Mouse (Mus musculus) heart, embryonic 16.5 days (tissue): ENCODE results near the gene Fam71d. TPM values are rescaled to one million over a fixed set of nuclear protein-coding genes. Genes with fewer than 3 reads are reported as not detected.

Source experiments
- ATAC-seq: fragments of 200-750 bp; cut with Nextera tagmentation; replicated peaks from 2 replicates; pipeline ENCODE4 v1.8.0; 2017; ENCODE audit warnings: moderate number of reproducible peaks; ENCODE audit not compliant: insufficient read depth, low FRiP score; ENCODE audit errors: extremely low read depth
- H3K27ac ChIP-seq: fragments of 300-500 bp; sonication (generic); 2 replicates; pipeline ENCODE4 v1.5.1; 2014; ENCODE audit warnings: mild to moderate bottlenecking, low read length, control low read depth, moderate library complexity
- H3K27me3 ChIP-seq: fragments of 300-500 bp; sonication (generic); 2 replicates; pipeline ENCODE4 v1.6.1; 2014; ENCODE audit warnings: low read length, mixed read lengths; ENCODE audit not compliant: control insufficient read depth, insufficient read depth
- H3K36me3 ChIP-seq: fragments of 300-500 bp; sonication (generic); 2 replicates; pipeline ENCODE4 v1.6.1; 2014; ENCODE audit not compliant: control insufficient read depth, insufficient read depth
- H3K4me1 ChIP-seq: fragments of 300-500 bp; sonication (generic); 2 replicates; pipeline ENCODE4 v1.6.1; 2014; ENCODE audit warnings: low read length, mixed read lengths; ENCODE audit not compliant: control insufficient read depth, insufficient read depth
- H3K4me2 ChIP-seq: fragments of 300-500 bp; sonication (generic); 2 replicates; pipeline ENCODE4 v1.6.1; 2014; ENCODE audit warnings: low read depth, mild to moderate bottlenecking, control low read depth, low read length
- H3K4me3 ChIP-seq: fragments of 300-500 bp; sonication (generic); 2 replicates; pipeline ENCODE4 v1.5.1; 2014; ENCODE audit warnings: mild to moderate bottlenecking, control low read depth, low read length
- H3K9ac ChIP-seq: fragments of 300-500 bp; sonication (generic); 2 replicates; pipeline ENCODE4 v1.6.1; 2014; ENCODE audit warnings: low read length, control low read depth
- H3K9me3 ChIP-seq: fragments of 300-500 bp; sonication (generic); replicated peaks from 2 replicates; pipeline ENCODE4 v1.6.1; 2016; ENCODE audit warnings: low read length; ENCODE audit not compliant: control insufficient read depth
- WGBS: fragments of 180-500 bp; shearing (Covaris S2); extraction: QIAGEN DNeasy Blood & Tissue Kit; methylation state at CpG from one replicate; pipeline ENCODE4 v1.1.7; 2014; 5-methylcytosine and 5-hydroxymethylcytosine counted together
- polyA plus RNA-seq: library from polyadenylated mRNA; unstranded; fragments of >200 nt; fragmentation: Nextera tagmentation; extraction: Ambion mirVana; gene quantifications from 2 replicates; pipeline ENCODE4 v1.2.1, GENCODE M21; 2015

Fam71d gene
- polyA plus RNA-seq, 1 experiment from 2014 or later, result not detected

DNA sequence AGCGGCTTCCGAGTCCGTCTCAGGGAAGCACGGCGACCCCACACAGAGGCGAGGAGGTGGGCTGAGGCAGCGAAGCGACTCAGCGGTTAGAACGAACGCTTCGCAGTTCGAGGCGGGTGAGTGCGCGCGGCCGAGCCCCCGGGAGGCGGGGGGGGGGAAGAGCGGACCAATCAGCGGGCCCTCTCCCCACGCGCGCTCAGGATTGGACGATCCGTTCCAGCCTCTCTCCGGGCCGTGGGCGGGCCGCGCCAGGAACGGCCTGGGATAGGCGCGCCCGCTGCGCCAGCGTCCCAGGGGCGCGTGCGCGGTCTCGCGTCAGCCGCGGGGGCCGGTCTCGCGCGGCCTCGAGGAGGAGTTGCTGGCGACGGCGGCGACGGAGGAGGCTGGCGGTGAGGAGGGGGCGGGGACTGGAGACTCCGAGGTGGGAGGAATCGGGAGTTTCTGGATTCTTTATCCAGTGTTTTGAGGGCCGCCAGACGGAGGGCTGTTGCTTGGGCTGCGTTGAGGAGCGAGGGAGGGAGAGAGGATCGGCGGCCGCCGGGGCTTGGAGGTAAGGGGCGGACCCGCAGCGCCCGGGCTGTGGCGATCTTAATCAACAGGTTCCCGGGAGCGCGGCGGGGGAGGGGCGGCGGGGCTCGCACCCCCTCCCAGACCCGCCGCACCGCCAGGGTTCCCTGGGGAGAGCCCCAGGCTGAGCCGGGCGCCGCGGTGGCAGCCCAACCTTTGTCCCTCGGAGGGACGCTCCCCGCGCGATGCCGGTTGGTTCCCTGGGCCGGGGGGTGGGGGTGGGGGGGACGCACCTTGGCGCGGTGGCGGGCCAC lies 57.4 kb downstream of the Fam71d start, which contains the start of gene Mpp5:
TSS of gene Mpp5 (plus strand) at position 351 of the 821 bp plus-strand sequence.
- peak within 1 kb of the TSS; percentile 89 for H3K9ac ChIP-seq
- ATAC-seq, result peak; percentile 100
- H3K9me3 ChIP-seq, result no peaks in the 10 kb centered on the region
- peak within 1 kb of the TSS; percentile 97 for H3K27ac ChIP-seq
- under 1% methylated on average over 89 of the region's 98 CpGs for WGBS
- H3K4me1 ChIP-seq, result peaks cover 3% of the 10 kb centered on the region; the same call in 1 of the 2 replicates
- no peaks in the 10 kb centered on the region for H3K27me3 ChIP-seq
- H3K4me3 ChIP-seq, result peak within 1 kb of the TSS; percentile 88
- H3K36me3 ChIP-seq, result no peaks in the 10 kb centered on the region
- peak within 1 kb of the TSS; percentile 99 for H3K4me2 ChIP-seq

GRCm38 (mm10) chr12:78749378-78749801 lies 58.1 kb downstream of the Fam71d start:
- H3K27ac ChIP-seq, result peak overlapping the region; percentile 97
- H3K9me3 ChIP-seq, result no peaks in the 10 kb centered on the region
- ATAC-seq, result peak; percentile 21
- peak overlapping the region; percentile 88 for H3K4me3 ChIP-seq
- no peaks in the 10 kb centered on the region for H3K27me3 ChIP-seq
- H3K36me3 ChIP-seq, result no peaks in the 10 kb centered on the region
- H3K9ac ChIP-seq, result peak overlapping the region; percentile 89
- under 1% methylated on average over 25 of the region's 25 CpGs for WGBS
- H3K4me1 ChIP-seq, result peaks cover 3% of the 10 kb centered on the region; the same call in 1 of the 2 replicates
- H3K4me2 ChIP-seq, result peak overlapping the region; percentile 68

- Histone ChIP-seq H3K4me1 (no peaks in the 10 kb centered on the region), H3K27me3 (no peaks in the 10 kb centered on the region), H3K27ac (no peak overlapping the region), H3K36me3 (no peaks in the 10 kb centered on the region), H3K9ac (no peak overlapping the region), H3K4me2 (no peak overlapping the region), H3K9me3 (no peaks in the 10 kb centered on the region), H3K4me3 (no peak overlapping the region)
- no peak for ATAC-seq
Observed at GRCm38 (mm10) chr12:78761979-78762378, 70.6 kb downstream of the Fam71d start.

GRCm38 (mm10) chr12:78769031-78769713 lies 77.8 kb downstream of the Fam71d start:
- Histone ChIP-seq H3K27me3 (no peaks in the 10 kb centered on the region), H3K9me3 (no peaks in the 10 kb centered on the region), H3K4me3 (no peak overlapping the region), H3K4me2 (no peak overlapping the region), H3K9ac (no peak overlapping the region), H3K27ac (peak overlapping the region; percentile 1), H3K4me1 (peaks cover 10% of the 10 kb centered on the region), H3K36me3 (peaks cover 3% of the 10 kb centered on the region; the same call in 1 of the 2 replicates)
- WGBS, result 43% methylated on average over 6 of the region's 6 CpGs
- no peak for ATAC-seq

DNA sequence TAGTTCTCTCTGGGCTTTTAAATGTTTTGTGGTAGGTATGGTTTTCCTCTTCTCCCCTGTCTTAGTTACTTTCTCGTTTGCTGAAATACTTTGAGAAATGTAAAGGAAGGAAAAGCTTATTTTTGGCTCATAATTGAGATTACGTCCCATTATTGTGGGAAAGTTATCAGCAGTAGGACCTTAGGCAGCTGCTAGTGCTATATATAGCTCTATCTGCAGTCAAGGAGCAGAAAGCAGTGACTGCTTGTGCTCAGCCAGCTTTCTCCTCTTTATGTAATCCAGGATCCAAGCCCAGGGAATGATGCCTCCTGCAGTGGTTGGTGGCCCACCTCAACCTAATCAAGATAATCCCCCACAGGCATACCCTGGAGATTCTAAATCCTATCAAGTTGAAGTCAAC lies 81.9 kb downstream of the Fam71d start:
- peaks cover 14% of the 10 kb centered on the region for H3K4me1 ChIP-seq
- peak; percentile 60; the same call in 1 of the 2 replicates for ATAC-seq
- peak overlapping the region; percentile 9; the same call in 1 of the 2 replicates for H3K4me2 ChIP-seq
- no peaks in the 10 kb centered on the region for H3K27me3 ChIP-seq
- H3K27ac ChIP-seq, result peak overlapping the region; percentile 45
- H3K9ac ChIP-seq, result no peak overlapping the region
- no peaks in the 10 kb centered on the region for H3K9me3 ChIP-seq
- peaks cover 3% of the 10 kb centered on the region; the same call in 1 of the 2 replicates for H3K36me3 ChIP-seq
- H3K4me3 ChIP-seq, result no peak overlapping the region
- 13% methylated on average over 2 of the region's 2 CpGs for WGBS

DNA sequence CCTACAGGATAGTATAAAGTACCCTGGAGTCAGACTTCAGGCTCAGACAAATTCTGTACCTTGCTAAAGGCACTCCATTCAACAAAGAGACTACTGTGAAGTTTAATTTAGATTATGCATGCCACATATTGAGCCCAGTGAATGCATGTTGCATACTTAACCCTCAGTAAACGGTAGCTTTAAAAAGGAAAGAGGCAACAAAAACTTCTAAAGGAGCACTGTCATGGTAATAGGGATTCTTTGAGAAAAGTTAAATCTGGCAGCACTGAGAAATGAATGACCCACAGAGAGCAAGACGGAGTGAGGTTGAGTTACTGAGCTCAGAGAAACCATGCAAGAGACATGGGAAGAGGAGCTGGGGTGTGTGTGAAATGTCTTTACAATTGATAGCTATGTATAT lies 86.6 kb downstream of the Fam71d start:
- no peak overlapping the region for H3K27ac ChIP-seq
- H3K9ac ChIP-seq, result no peak overlapping the region
- no peaks in the 10 kb centered on the region for H3K27me3 ChIP-seq
- no peak for ATAC-seq
- WGBS, result 46% methylated on average over 2 of the region's 2 CpGs
- no peak overlapping the region for H3K4me2 ChIP-seq
- H3K4me1 ChIP-seq, result peaks cover 11% of the 10 kb centered on the region
- H3K36me3 ChIP-seq, result peaks cover 3% of the 10 kb centered on the region; the same call in 1 of the 2 replicates
- H3K4me3 ChIP-seq, result no peak overlapping the region
- H3K9me3 ChIP-seq, result no peaks in the 10 kb centered on the region

DNA sequence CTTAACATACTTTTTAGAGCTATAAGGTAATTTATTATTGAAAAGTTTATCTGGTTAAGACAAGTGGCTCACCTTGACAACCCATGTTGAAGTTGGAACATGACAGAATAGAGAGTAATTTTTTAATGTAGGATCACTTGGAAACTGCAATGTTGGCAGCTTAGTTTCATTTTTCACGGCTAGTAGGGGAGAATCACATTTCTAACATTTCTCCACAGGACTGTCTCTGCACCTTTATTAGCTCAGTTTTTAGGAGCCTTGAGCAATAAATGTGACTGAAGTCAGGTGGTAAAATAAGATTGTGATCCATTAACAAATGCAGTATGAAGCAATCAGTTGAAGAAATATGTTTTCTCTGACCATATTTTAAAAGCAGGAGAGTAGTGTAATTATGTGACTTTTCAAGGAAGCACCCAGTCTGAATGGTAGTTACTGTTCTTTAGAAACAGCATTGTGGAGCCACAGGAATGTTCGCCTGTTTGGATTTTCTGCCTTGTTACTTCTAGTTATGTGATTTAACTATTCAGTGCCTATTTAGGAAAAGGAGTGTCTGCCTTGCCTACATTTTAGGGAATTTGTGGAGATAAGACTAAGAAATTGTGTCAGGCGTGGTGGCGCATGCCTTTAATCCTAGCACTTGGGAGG lies 87.2 kb downstream of the Fam71d start:
- Histone ChIP-seq H3K4me1 (peaks cover 6% of the 10 kb centered on the region), H3K27me3 (no peaks in the 10 kb centered on the region), H3K4me2 (no peak overlapping the region), H3K9me3 (no peaks in the 10 kb centered on the region), H3K9ac (no peak overlapping the region), H3K36me3 (peaks cover 3% of the 10 kb centered on the region; the same call in 1 of the 2 replicates), H3K4me3 (no peak overlapping the region), H3K27ac (no peak overlapping the region)
- 78% methylated on average over 4 of the region's 4 CpGs for WGBS
- no peak for ATAC-seq
